Mouse (Mus musculus) brain, adult 2 months (tissue): ENCODE measurements at regions not wholly inside any gene's neighbourhood (a gene's known extent, or its start where the extent isn't known, plus 50 kb on each side); places are given as distances from the start of the nearest gene placed in this dataset.

Experiments
- DNase-seq: peaks from one replicate; pipeline ENCODE4 v3.0.0; 2011; ENCODE audit warnings: low read depth, low spot score

GRCm38 (mm10) chr5:80484676-80485075 is 535.3 kb upstream of the Adgrl3 start:
- peak; percentile 7 for DNase-seq

- DNase-seq, result no peak
Observed at GRCm38 (mm10) chr5:80488332-80488731, 531.6 kb upstream of the Adgrl3 start.

DNA sequence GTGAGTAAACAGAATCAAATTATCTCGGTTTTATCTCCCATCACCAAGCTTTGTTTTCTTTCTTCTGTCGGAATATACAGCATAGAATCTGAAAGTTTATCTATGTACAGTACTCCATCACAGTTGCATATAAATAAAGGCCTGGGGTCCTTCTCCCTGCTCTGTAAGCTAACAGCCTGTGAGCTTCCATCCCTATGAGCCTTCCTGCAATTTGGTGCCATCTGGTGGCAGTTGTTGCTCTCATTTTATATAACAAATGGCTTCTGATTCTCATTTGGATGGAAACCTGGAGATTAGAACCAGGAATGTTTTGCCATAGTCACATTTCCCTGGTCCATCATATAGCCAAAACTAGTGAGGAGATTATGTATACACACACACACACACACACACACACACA is 511.3 kb upstream of the Adgrl3 start:
- DNase-seq, result peak; percentile 71

- no peak for DNase-seq
Observed at GRCm38 (mm10) chr5:80539997-80540396, 479.9 kb upstream of the Adgrl3 start.

GRCm38 (mm10) chr5:80551673-80552072 is 468.3 kb upstream of the Adgrl3 start:
- peak; percentile 39 for DNase-seq

- no peak for DNase-seq
Observed at GRCm38 (mm10) chr5:80578741-80579140, 441.2 kb upstream of the Adgrl3 start.

DNA sequence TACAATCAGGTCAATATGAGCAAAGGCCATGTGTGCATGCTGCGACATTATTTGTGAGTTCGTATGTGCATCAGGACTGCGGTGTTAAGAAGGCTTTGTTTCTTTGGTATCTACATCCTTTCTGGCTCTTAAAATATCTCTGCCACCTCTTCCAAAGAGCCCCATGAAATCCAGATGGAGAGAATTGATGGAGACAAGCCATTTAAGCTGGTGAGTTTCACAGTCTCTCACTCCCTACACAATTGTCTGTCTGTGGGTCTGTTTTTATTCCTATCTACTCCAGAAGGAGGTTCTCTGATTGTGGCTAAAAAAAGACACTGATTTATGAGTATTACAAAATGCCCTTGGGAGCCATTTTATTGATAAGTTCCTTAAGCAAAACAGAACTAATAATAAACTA is 408.4 kb upstream of the Adgrl3 start:
- DNase-seq, result peak; percentile 56

DNA sequence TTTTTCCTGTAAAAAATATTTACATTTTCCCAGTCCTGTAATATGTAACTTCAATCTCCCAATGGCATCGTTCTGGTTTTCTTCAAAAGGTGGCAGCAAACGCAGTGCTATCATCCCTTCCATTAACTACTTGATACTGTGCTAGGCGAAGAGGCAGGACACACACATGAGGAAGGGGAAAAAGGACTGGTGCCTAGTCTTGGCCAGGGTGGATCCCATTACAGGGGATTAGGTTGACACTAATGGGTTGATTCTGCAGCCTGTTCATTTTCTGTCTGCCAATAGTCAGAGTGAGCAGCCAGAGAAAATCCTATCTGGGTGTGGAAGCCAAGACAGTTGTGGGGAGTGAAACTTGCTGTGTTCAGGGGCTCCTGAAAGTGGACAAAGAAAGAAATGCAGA is 392.7 kb upstream of the Adgrl3 start:
- peak; percentile 4 for DNase-seq

GRCm38 (mm10) chr5:80659043-80659442 is 360.9 kb upstream of the Adgrl3 start:
- peak; percentile 27 for DNase-seq

DNA sequence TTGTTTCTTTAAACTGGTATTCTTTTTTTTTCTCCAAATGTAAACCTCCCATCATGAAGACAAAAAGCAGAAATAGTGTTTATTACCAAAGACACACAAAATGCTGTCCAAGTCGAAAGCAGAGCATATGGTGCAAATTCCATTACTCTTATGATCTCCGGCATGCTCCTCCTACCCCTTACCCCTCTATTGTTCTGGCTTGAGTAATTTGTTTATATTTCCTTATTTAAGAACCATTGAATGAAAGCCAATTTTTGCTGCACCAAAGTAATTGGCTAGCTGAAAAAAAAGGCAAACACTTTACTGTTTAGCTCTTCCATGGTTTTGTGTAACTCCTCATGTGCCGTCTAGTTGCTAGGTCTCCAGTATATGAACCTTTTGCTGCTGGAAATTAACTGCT is 360.4 kb upstream of the Adgrl3 start:
- DNase-seq, result no peak

GRCm38 (mm10) chr5:80670258-80670947 is 349.5 kb upstream of the Adgrl3 start:
- no peak for DNase-seq

- DNase-seq, result no peak
Observed at GRCm38 (mm10) chr5:80683431-80683830, 336.5 kb upstream of the Adgrl3 start.

DNA sequence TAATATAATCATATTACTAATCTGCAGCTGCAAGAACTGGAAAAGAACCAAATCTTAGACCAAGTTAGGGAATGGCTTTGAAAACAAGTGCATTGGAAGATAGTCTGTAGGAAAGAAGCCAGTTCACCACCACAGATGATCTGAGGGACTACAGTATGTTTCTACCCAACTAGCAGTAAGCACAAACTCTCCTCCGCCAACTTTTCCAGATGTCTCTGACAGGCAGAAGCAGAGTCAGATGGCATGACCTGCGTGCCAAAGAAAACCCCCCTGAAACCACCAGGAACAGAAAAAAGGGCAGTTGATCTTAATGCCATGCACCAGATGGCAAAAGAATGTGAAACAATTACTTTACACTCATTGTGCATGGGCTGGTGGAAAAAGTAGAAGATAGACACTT is 319.1 kb upstream of the Adgrl3 start:
- peak; percentile 3 for DNase-seq

DNA sequence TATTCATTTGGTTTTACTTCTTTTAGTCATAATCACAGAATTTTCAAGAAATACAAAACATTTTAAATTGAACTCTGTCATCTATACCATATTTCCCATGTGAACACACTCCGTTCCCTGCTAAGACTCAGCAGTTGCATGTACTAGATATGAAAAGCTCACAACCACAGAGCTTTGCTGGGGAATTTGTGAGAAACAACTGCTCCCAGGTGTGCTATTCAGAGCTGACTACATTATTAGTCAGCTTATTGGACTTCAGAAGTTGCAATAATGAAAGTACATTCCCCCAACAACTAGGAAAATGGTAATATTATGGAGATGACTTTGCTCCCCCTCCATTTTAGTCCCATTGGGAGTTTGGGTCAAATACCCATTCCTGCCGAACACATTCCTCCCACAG is 315.2 kb upstream of the Adgrl3 start:
- peak; percentile 2 for DNase-seq

DNA sequence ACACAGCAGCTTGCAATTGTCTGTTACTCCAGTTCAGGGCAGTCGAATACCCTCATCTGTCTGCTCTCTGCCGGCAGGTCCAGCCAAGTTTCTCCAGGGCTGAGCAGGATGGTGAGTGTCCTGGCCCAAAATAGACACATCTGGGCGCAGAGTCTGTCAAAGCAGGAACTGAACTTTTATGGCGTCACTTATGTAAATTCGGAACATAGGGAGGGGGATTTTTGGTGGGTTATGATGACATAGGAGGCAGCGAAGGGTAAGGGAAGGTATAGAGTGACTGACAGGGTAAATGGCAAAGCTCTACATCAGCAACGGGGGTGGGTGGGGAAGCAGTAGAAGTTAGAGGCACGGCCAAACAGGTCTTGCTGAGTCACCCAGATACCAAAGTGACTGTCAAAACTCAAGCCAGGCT is 313.3 kb upstream of the Adgrl3 start:
- no peak for DNase-seq
